Mouse (Mus musculus): ENCODE measurements around the gene Slc18a2. TPM values are rescaled to one million over a fixed set of nuclear protein-coding genes. Genes with fewer than 3 reads are reported as not detected.

The Slc18a2 gene
- 0.20 to 0.38 TPM in 2 of 4 replicates, not detected in the others for total RNA-seq (2023)

GRCm38 (mm10) chr19:59260718-59261442 is at the start of gene Slc18a2:
Gene Slc18a2, plus strand, starts transcription at chr19:59260896.

GRCm38 (mm10) chr19:59218991-59219390 is 41.7 kb upstream of the Slc18a2 start, which contains the start of gene Kcnk18:
Gene Kcnk18, plus strand, starts transcription at chr19:59219214.

GRCm38 (mm10) chr19:59321990-59322389 is 61.3 kb downstream of the Slc18a2 start, which contains the start of gene Rps12-ps3:
Gene Rps12-ps3, plus strand, starts transcription at chr19:59322290.

Other genes starting within 250 kb of the Slc18a2 start
- 0.15 to 0.31 TPM (median 0.23 TPM) in 4 replicates for gene Shtn1, start 184.8 kb upstream of the Slc18a2 start, total RNA-seq (2023)
- gene Vax1, start 90.8 kb upstream of the Slc18a2 start, total RNA-seq (2023) = not detected in 4 replicates
- not detected in 4 replicates for gene Kcnk18, start 41.7 kb upstream of the Slc18a2 start, total RNA-seq (2023)
- gene Rps12-ps3, start 61.4 kb downstream of the Slc18a2 start, total RNA-seq (2023) = 1,271 to 1,483 TPM (median 1,390 TPM) in 4 replicates
- gene Pdzd8, start 84.9 kb downstream of the Slc18a2 start, total RNA-seq (2023) = 44.4 to 45.7 TPM (median 44.8 TPM) in 4 replicates
- not detected in 4 replicates for gene Emx2, start 197.5 kb downstream of the Slc18a2 start, total RNA-seq (2023)